Mouse (Mus musculus) ovary, postnatal 10 days (tissue): ENCODE data around the gene Vps37b.

Experiments used
- DNase-seq: peaks from one replicate; pipeline ENCODE4 v3.0.0; 2022; ENCODE audit warnings: low spot score

The Vps37b gene

DNA sequence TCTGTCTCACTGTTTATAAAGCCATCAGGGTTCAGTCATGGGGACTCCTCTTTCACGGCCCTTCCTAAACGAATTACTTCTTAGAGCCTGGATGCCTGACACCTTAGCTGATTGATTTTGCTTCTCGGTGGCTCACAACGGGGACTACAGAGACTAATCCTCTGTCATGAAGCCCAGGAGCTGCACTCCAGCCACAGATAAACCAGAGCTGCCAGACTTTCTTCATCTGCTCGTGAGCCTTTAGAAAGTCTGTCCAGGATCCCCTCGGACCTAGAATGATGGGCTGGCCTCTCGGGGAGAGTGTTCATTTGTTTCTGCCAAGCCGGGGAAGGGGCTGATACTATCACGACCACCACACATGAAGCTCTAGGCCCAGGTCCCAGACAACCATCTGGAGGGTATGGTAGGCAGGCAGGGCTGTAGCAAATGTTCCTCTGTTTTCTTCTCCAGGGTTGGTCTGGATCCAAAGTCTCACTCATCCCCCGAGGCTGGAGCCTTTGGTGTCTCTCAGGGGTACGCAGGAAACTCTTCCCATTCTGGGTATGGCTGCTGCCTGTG lies 13.5 kb upstream of the Vps37b start:
- no peak for DNase-seq

DNA sequence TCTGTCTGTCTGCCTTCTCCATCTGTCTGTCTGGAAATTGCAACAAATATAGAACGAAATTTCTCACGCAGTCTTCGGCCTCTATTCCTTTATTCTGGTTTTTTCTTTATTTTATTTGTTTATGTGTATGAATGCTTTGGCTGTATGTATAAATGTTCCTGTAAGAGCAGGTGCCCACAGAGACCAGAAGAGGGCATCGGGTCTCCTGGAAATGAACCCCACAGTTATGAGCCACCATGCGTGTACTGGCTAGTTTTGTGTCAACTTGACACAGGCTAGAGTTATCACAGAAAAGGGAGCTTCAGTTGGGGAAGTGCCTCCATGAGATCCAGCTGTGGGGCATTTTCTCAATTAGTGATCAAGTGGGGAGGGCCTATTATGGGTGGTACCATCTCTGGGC lies 11.9 kb upstream of the Vps37b start:
- DNase-seq, result no peak

DNA sequence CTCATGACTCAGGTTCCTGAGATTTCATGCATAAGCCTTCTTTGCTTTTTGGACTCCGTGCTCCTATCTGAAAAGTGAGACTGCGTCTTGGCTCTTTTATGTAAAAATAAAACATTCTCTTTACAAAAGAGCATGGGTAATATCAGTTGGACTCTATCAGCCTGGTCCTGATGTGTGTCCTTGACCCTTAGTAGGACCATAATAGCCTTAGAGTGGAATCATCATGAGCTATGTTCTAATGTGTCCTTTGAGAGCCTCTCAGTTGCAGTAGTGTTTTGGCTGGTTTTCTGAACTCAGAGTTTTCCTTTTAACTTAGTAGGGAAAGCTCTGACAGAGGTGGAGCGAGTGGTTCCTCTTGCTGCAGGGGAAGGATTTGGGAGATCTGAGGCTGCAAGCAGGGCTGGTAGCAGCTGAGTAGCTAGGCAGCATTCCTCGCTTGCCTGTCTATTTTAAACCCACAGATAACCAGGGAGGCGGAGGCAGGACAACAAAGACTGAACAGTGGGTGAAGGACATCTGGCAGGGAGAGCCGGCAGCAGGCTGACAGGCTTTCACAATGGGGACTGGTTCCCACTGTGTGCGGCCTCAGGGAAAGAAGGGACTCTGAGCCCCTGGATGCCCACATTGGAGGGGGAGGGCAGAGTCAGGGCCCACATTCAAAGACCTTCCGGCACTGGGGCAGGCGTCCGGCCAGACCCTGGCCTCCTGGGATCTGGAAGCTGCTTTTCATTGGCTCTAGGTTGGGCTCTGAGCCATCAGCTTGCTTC lies 11.3 kb upstream of the Vps37b start:
- no peak for DNase-seq

DNA sequence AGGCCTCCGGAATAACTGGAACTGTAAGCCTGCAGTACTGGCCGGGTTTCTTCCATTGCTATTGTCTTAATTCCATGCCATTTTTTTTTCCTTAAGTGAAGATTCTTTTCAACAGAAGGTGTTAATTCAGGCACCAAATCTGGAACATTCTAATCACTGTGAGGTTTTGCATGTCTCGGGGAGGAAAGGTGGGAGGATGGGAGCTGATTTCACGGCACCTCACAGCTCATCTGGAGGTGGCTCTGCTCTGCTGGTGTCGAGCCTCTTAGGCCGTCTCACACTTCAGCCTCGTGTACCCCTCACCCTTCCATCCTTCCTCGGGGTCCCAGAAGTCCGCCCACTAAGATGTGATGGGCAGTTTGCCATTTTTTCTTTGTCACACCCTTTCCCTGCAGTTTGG lies 9.0 kb upstream of the Vps37b start:
- no peak for DNase-seq

DNA sequence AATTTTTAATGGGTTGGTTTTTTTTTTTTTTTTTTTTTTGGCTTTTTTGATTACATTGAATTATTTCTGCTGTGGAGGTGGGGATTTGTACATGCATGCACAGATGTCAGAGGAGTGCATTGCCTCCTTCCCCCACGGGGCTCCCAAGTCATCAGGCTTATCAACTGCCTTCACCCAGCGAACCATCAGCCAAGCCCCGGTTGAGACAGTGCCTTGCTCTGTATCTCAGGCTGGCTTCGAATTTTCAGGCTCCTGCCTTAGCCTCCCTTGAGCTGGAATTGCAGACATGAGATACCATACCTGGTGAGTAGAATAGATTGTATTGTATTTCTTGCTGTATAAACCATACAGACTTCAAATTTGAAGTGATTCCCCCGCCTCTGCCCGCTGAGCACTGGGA lies 7.5 kb upstream of the Vps37b start:
- no peak for DNase-seq

DNA sequence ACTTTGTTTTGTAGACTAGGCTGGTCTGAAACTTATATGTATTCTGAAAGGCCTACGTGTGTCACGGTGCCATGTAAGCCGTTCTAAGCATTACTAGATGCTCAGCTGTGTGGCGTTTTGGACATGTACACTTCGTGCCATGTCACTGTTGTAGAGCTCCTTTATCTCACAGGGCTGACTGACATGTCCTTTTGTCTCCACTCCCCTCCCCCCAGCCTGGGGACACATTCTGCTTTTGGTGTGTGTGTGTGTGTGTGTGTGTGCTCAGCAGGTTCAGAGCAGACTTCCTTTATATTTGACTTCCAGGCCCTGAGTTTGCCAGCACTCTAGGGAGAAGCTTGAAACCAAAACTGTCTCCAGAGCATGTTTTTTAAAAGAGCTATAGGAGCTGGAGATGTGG lies 4.8 kb upstream of the Vps37b start:
- no peak for DNase-seq

DNA sequence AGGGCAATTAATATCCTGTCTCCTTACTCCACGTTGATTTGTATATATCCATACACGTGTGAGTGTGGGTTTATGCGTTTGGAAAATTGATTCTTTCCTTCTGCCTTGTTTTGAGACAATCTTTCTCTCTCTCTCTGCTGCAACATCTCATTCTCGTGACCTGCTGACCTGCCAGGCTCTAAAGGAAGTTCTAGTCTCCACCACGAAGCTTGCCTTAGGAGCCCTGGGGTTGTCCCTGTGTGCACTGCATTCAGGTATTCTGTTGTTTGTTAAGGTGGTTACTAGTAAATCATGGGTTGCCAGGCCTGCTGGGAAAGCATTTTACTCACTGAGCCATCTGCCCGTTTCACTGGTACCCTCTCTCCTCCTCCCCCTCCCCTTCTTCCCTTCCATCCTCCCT lies 4.3 kb upstream of the Vps37b start:
- DNase-seq, result no peak

DNA sequence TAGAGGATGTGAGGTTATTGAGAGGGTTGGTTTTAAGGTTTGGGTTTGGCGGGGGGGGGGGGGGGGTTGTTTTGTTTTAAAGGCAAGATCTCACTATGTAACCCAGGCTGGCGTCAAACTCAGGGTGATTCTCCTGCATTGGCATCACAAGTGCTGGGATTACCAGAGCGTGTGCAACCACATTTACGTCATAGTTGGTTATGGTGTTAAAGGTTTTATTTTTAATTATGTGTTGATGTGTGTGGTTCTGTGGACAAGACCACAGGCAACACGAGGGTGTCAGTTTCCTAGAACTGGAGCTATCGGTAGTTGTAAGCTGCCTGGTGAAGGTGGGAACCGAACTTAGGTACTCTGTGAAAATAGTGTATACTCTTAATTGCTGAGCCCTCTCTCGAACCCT lies 3.7 kb upstream of the Vps37b start:
- DNase-seq, result no peak

DNA sequence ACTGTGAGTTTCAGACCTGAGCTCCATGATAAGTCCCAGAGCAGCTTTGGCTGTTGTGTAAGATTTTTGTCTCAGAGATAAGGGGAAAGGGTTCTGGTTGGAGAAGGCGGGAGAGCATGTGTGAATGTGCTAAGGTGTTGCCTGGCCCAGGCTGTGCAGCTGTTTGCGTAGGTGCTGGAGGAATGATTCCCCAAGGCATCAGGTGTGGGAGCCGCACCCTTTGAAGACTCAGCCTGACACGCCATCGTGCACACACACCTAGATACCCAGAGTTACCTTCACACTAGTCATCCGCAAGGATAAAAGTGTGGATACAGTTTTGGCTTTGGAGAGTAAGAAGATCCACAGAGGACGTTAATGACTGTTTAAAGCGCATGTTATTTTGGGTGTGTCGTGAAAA lies 3.3 kb upstream of the Vps37b start:
- no peak for DNase-seq

DNA sequence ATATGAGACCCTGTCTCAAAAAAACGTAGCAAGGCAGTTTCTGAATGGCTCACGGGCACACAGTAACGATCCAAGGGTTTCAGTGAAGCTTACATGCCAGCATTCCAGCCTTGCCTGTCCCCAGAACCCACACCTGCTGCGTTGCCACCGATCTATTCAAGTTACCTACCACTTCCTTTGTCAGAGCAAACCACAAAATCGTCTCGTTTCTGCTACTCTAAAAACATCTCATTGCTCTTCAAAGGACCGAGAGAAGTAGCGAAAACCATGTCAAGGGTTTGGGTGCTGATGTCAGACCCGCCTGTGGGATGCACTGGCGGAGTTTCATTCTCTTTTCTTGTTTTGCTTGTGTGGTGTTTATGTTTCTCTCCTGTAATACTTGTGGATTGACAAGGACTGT lies 2.4 kb upstream of the Vps37b start:
- DNase-seq, result no peak

DNA sequence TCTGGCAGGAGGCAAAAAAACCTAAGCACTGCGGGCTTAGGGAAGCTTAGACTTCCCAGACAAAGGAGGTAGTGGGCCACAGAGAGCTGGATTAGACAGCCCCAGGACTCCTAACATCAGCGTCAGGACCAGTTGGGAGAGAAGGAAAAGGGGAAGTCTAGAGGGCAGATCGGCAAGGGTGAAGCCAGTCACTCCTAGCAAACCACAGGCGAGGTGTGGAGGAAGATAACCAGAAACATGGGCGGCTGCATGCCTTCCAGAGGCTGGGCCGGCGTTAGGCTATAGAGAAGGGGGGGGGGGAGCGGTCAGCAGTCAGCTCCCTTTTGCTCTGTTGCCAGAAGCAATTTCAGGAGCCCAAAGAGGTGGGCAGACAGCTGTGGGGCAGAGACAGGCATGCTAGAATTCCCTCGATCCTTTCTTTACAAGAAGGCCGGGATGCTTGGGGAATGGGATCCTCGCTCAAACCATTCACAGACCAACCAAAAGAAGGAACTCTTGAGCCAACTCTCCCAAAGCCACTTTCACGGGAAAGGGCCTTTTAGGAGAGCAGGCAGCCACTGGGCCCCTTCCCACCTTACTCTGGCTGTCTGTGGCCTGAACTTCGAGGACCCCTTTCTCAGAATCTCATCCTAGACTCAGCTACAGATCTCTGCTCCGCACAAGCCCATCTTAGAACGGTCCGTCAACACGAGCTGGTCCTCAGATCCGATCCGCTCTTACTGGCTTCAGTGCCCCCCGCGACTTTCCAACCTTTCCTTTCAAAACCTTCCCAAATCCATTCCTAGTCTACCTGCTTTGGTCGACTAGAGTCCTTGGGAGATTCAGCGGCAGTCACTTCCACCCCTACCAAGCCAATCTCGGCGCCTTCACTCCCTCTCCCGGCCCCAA lies 758 bp downstream of the Vps37b start:
- DNase-seq, result no peak

DNA sequence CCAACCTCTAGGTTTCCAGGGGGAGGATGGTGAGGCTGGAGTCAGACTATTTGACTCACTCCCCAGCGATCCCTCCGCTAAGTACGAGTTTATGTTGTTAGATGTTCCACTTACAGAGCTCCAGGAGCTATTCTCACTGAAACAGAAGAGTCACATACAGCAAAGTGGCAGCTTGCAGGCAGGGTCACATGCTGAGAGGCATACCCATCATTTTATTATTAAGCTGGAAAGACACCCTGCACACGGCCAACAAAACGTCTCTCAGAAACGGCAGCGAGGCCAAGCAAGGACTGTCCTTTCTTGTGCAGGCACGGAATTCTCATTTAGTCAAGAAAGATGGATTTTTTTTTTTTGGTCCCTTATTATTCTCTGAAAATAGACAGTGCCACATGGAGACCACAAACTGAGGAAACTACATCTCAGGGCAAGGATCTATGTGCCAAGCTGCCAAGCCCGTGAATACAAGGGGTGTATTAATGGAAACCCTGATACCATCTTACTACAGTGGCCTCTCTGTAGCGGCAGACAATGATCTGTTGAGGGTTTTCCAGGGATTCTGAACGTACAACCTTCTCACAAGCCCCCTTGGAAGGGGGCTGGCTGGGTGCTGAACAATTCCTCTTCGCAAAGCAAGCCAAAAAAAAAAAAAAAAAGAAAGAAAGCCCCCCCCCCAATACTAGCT lies 1.5 kb downstream of the Vps37b start:
- DNase-seq, result no peak

DNA sequence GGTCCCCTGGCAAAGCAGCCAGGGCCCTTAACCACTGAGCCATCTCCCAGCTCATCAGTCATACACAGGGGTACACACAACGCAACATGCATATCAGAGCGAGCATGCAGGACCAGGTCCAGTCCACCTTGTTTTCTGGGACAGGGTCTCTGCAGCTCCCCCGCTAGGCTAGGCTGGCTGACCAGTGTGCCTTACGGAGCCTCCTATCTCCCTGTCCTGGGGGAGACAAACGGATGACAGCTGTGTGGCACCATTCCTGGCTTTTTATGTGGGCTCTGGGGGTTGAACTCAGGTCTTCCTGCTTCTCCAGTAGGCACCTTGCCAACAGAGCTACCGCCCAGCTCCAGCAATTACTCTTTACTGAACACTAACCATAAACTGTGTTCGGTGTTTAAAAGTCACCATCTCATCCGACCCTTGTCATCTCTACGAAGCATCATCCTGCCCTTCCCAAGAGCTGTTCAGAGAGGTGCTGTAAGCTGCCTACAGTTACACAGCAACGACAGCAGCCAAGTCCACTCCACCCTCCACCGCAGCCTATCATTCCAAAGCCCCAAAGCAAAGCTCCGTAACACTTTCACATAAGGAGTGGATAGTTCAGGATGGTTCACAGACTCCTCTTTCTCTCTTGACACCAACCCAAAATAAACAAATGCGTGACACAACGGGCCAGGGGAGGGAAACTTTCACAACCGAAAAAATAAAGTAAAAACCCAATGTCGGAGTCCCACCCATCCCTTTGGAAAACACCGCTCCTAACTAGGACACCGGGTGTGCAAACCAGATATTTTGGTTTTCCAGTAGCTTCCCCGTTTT lies 2.6 kb downstream of the Vps37b start:
- DNase-seq, result no peak

DNA sequence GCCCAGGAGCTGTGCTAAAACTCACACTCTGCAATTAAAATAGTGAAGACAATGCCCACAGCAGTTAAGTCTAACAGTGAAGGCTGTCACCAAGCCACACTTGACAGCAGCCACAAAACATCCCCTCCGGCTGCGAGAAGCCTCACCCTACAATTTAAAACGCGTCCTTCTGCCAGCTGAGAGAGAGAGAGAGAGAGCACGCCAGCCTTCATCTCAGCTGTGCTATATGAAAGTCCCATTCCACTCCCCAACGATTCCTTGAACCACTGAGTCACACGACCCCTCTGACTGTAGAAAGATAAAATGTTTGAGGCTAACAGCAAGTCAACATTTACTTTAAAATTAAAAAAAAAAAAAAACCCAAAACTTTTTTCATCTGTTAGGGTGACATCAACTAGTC lies 3.4 kb downstream of the Vps37b start:
- no peak for DNase-seq

DNA sequence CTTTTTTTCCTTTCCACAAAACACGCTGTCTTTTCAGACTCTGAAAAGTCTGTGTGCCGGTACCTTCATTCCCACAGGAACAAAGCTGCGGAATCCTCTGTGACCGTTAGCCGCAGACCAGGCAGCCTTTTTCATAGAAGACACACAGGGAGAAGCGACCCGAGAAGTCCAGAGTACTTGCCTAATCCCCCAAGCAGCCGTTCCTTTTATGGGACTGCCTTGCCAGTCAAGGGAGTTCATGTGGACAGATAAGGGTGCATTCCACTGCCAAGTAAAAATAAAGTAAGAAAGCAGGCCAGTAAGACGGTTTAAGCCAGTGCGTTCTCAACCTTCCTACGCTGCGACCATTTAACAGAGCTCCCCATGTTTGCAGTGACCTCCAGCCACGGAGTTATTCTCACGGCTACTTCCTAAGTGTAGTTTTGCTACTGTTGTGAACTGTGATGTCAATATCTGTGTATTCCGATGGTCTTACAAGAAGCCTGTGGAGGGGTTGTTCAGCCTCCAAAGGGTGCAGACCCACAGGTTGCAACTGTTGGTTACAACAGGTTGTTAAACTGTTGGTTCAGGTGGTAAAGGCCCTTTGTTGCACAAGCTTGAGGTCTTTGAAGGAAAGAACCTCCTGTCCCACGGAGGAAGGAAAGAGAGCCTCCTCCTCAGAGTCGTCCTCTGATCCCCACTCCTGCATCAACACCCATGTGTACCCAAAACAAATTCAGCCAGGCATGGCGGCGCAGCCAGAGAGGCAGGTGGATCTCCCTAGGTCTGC lies 4.2 kb downstream of the Vps37b start:
- no peak for DNase-seq

DNA sequence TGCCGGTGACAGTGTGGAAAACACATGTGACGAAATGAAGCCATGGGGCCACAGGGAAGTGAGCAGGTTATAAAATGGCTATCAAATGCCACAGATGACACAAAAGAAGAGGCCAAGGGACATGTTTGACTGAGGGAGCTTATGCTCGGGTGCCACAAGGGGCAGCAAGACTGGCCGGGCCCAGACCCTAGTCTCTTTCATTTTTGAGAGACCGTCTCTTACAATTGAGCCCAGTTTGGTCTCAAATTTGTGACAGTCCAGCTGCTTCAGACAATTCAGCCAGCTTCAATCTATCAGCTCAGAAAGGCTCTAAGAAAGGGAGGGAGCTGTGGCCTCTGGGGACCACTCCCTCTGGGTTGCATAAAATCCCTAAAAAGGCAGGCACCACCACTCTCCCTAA lies 5.5 kb downstream of the Vps37b start:
- no peak for DNase-seq

DNA sequence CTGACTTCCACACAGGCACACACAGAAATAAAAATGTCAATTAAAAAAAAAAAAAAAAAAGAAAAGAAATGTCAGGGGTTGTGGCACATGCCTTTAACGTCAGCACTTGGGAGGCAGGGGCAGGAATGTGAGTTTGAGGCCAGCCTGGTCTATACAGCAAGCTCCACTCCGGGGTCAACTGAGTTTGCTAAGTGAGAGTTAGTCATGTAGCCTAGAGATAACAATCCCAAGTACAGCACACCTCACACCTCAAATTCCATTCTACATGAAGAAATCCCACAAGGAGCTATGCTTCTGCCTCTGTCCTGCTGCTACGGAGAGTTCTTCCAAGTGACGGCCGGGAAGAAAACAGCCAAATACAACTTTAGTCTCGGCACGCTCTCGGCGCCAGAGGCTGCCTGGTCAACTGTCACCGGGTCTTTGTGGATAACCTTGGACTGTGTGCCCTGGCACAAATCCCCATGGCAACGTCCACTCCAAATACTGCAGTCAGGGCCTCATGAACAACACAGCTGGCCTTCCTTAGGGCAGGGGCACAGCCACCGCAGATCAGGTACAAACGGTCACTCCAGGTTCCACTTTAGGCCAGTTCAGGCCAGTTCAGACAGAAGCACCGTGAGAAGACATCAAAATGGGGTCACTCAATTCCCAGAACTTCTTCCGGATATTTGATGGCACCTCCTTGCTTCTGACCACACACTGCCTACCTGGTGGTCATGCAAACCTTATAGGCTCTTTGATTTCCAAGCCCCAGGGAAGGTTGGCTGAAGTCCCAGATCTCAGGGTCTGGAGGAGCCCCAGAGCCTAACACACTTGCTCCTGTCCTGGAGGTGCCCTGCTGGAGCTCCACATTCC lies 6.3 kb downstream of the Vps37b start:
- DNase-seq, result no peak

DNA sequence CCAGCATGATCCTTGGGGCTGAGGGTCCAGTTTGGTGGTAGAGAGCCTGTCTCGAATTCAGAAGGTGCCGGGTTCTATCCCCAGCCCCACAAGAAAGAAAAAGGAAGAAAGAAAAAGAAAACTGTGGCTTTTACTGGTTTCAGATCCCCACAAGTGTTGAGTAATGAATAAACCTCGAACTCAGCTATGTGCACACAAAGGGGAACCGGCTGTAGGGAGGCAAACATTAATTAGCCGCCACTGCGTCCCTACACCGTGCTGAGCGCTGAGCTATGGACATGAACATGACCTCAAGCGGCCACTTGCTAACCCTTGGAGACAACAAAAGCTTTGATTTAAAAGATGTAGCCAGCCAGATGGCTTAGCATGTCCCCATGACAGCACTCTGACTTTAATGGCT lies 6.9 kb downstream of the Vps37b start:
- no peak for DNase-seq

DNA sequence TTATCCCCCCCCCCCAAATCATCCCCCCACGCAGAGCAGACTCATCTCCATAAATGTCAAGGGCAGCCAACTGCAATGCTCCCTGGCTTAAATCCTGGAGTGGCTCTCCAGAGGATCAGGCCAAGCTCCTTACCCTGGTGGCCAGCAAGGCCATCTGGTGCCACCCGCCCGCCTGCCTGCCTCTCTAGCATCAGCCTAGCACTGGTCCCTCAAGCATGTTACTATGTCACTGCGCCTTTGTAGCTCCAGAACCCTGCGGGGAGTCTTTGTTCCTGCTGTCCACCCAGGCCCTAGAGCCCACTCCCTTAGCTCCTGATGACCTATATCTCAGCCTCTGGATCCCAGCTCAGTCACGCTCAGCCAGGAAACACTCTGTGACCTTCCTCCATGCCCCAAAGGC lies 7.4 kb downstream of the Vps37b start:
- DNase-seq, result no peak

DNA sequence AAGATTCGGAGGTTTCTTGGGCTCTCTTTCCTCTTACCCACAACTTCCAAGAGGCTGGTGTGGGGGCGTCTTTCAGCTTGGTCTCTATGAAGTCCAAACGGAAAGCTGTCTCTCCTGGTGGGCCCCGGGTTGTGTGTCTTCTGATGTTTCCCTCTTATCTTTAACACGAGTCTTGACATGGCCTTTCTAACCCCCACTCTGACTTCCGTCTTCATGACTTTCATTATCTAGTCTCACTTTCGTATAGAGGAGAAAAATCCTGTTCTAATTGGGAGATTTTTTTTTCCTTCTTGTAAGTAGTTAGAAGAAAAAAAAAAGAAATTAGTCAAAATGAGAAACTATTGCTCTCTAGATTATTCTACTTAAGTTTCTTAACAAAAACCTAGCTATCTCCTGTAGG lies 9.7 kb downstream of the Vps37b start:
- no peak for DNase-seq
